Mouse (Mus musculus): ENCODE measurements around the gene Fancf.

DNA sequence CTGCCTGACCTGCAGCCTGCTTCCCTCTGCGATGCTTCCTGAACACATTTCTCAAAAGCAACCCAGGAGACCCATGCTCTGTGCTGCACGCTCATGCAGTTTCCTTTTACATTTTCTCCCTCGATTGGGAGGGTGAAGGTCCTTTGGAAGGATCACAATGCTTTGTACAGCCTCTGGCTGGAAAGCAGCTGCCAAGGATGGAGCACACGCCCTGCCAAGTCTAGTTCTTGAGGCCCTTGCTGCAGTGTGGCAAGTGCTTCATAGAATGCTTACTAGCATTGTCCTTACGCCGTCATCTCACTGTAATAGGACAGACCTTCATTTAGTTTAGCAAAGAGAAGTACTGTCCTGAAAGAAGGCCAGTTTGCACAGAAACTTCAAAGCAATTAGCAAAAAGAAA, 37.0 kb upstream of the Fancf start:
- TF ChIP-seq CTCF (conservative IDR thresholded peaks at IDR 0.05; ENCODE audit: low read length) (no peak), NANOG (IDR thresholded peaks at IDR 0.05; ENCODE audit: borderline replicate concordance, low read length) (no peak)
